Mouse (Mus musculus) testis, adult 2 months (tissue): ENCODE measurements around the gene Tex37. TPM values are rescaled to one million over a fixed set of nuclear protein-coding genes. Genes with fewer than 3 reads are reported as not detected.
A peak's percentile ranks its signal among the peaks of the same experiment; 100 is the strongest.

ENCODE experiments used
- H3K27ac ChIP-seq: fragments of 200-500 bp; 2 replicates; pipeline ENCODE4 v1.5.1; 2012; ENCODE audit warnings: low read depth, low read length; ENCODE audit not compliant: control insufficient read depth, insufficient read depth
- H3K27me3 ChIP-seq: fragments of 200-500 bp; 2 replicates; pipeline ENCODE4 v1.6.1; 2012; ENCODE audit warnings: mild to moderate bottlenecking, low read length, moderate library complexity; ENCODE audit not compliant: control insufficient read depth, insufficient read depth
- H3K36me3 ChIP-seq: fragments of 200-500 bp; 2 replicates; pipeline ENCODE4 v1.6.1; 2012; ENCODE audit warnings: mild to moderate bottlenecking, low read length; ENCODE audit not compliant: control insufficient read depth, insufficient read depth
- H3K4me1 ChIP-seq: fragments of 200-500 bp; 2 replicates; pipeline ENCODE4 v1.6.1; 2012; ENCODE audit warnings: low read length; ENCODE audit not compliant: control insufficient read depth, insufficient read depth
- H3K4me3 ChIP-seq: fragments of 200-500 bp; 2 replicates; pipeline ENCODE4 v1.5.1; 2012; ENCODE audit warnings: low read depth, mild to moderate bottlenecking, low read length, moderate library complexity, mixed read lengths; ENCODE audit not compliant: control insufficient read depth
- CTCF ChIP-seq: fragments of 200-500 bp; IDR thresholded peaks from 2 replicates; pipeline ENCODE4 v1.5.1; 2012; ENCODE audit warnings: low read depth, mild to moderate bottlenecking, inconsistent platforms, low read length, moderate library complexity; ENCODE audit not compliant: control insufficient read depth, insufficient read depth, insufficient replicate concordance
- POLR2A ChIP-seq: fragments of 200-500 bp; IDR thresholded peaks from 2 replicates; pipeline ENCODE4 v1.6.1; 2012; ENCODE audit warnings: low read depth, mild to moderate bottlenecking, inconsistent platforms, low read length, moderate library complexity; ENCODE audit not compliant: control insufficient read depth
- polyA plus RNA-seq: library from polyadenylated mRNA; depleted of rRNA; stranded (reverse); fragments of >200 nt; gene quantifications from 2 replicates; pipeline ENCODE4 v1.2.3, GENCODE M21; 2012; rRNA removed

Gene Tex37
- polyA plus RNA-seq = 417 and 420 TPM in 2 replicates

- H3K36me3 ChIP-seq = no peaks in the 10 kb centered on the region
- no peaks in the 10 kb centered on the region for H3K27me3 ChIP-seq
- H3K27ac ChIP-seq = no peak within 1 kb of the TSS
- peak within 1 kb of the TSS; percentile 68 for H3K4me3 ChIP-seq
- peaks cover 3% of the 10 kb centered on the region; the same call in 1 of the 2 replicates for H3K4me1 ChIP-seq
- TF ChIP-seq POLR2A = no peak
- TF ChIP-seq CTCF = no peak
These were observed at the start of gene Tex37 for GRCm38 (mm10) chr6:70918827-70919226. Gene Tex37 (minus strand): TSS chr6:70918927.

- no peaks in the 10 kb centered on the region for H3K27me3 ChIP-seq
- H3K27ac ChIP-seq = no peak overlapping the region
- TF ChIP-seq CTCF = no peak
- TF ChIP-seq POLR2A = no peak
These were observed 49.6 kb upstream of the Tex37 start for GRCm38 (mm10) chr6:70968291-70968690.

GRCm38 (mm10) chr6:70967422-70967821 lies 48.7 kb upstream of the Tex37 start:
- no peak overlapping the region for H3K4me3 ChIP-seq
- no peaks in the 10 kb centered on the region for H3K27me3 ChIP-seq
- peaks cover 4% of the 10 kb centered on the region; the same call in 1 of the 2 replicates for H3K4me1 ChIP-seq
- H3K27ac ChIP-seq = no peak overlapping the region
- no peaks in the 10 kb centered on the region for H3K36me3 ChIP-seq
- TF ChIP-seq CTCF (no peak), POLR2A (no peak)

More at GRCm38 (mm10) chr6:70968291-70968690, 49.6 kb upstream of the Tex37 start:
- no peak overlapping the region for H3K4me3 ChIP-seq
- peaks cover 4% of the 10 kb centered on the region; the same call in 1 of the 2 replicates for H3K4me1 ChIP-seq
- H3K36me3 ChIP-seq = no peaks in the 10 kb centered on the region

- no peak overlapping the region for H3K27ac ChIP-seq
These were observed 47.0 kb upstream of the Tex37 start for GRCm38 (mm10) chr6:70965694-70966093.

GRCm38 (mm10) chr6:70964116-70964830 lies 45.5 kb upstream of the Tex37 start:
- Histone ChIP-seq H3K27me3 (no peaks in the 10 kb centered on the region), H3K4me3 (no peak overlapping the region), H3K4me1 (peaks cover 4% of the 10 kb centered on the region; the same call in 1 of the 2 replicates), H3K27ac (no peak overlapping the region), H3K36me3 (no peaks in the 10 kb centered on the region)
- no peak for TF ChIP-seq POLR2A
- TF ChIP-seq CTCF = no peak

More at GRCm38 (mm10) chr6:70965694-70966093, 47.0 kb upstream of the Tex37 start:
- no peaks in the 10 kb centered on the region for H3K36me3 ChIP-seq
- H3K4me1 ChIP-seq = peaks cover 4% of the 10 kb centered on the region; the same call in 1 of the 2 replicates
- no peaks in the 10 kb centered on the region for H3K27me3 ChIP-seq
- TF ChIP-seq POLR2A (no peak), CTCF (no peak)
- no peak overlapping the region for H3K4me3 ChIP-seq

GRCm38 (mm10) chr6:70957341-70957940 lies 38.7 kb upstream of the Tex37 start:
- no peak for TF ChIP-seq CTCF
- peaks cover 10% of the 10 kb centered on the region for H3K4me1 ChIP-seq
- H3K36me3 ChIP-seq = no peaks in the 10 kb centered on the region
- no peak overlapping the region for H3K4me3 ChIP-seq
- no peak overlapping the region for H3K27ac ChIP-seq
- peaks cover 5% of the 10 kb centered on the region; the same call in 1 of the 2 replicates for H3K27me3 ChIP-seq

GRCm38 (mm10) chr6:70956936-70957335 lies 38.2 kb upstream of the Tex37 start:
- Histone ChIP-seq H3K4me3 (peak overlapping the region; percentile 69), H3K4me1 (peaks cover 10% of the 10 kb centered on the region), H3K36me3 (no peaks in the 10 kb centered on the region), H3K27me3 (peaks cover 5% of the 10 kb centered on the region; the same call in 1 of the 2 replicates), H3K27ac (no peak overlapping the region)
- TF ChIP-seq CTCF (no peak), POLR2A (no peak)

GRCm38 (mm10) chr6:70956285-70956912 lies 37.7 kb upstream of the Tex37 start, which contains the start of gene Foxi3:
Gene Foxi3 (plus strand): TSS chr6:70956531.
- no peak within 1 kb of the TSS for H3K27ac ChIP-seq
- H3K36me3 ChIP-seq = no peaks in the 10 kb centered on the region
- H3K4me1 ChIP-seq = peaks cover 10% of the 10 kb centered on the region
- peaks cover 5% of the 10 kb centered on the region; the same call in 1 of the 2 replicates for H3K27me3 ChIP-seq
- no peak for TF ChIP-seq POLR2A
- no peak for TF ChIP-seq CTCF
- peak within 1 kb of the TSS; percentile 69 for H3K4me3 ChIP-seq
